In genomic region chr15:85612660-85613357, GRCm38 (mm10) we compare ENCODE assay signal across 8 mouse cellular contexts. TPM values are rescaled to one million over a fixed set of nuclear protein-coding genes. Genes with fewer than 3 reads are reported as not detected.
DNase-seq lines count a peak whose midpoint lies in the region; ATAC-seq and TF ChIP-seq lines count a peak whose summit lies in the region.

No protein-coding gene starts in this region.

- no peaks in the 10 kb centered on the region for H3K27me3 ChIP-seq in testis, adult 2 months (ENCODE audit: control insufficient read depth, insufficient read depth, low read length)
- H3K27me3 ChIP-seq in forebrain, embryonic 16.5 days (replicated peaks; ENCODE audit: control insufficient read depth, insufficient read depth, low read length): no peaks in the 10 kb centered on the region

- H3K27ac ChIP-seq in testis, adult 2 months (ENCODE audit: control insufficient read depth, insufficient read depth, low read depth, low read length): peak overlapping the region; percentile 70; the same call in 1 of the 2 replicates
- peak overlapping the region; percentile 89 for H3K27ac ChIP-seq in forebrain, embryonic 16.5 days (ENCODE audit: low read length)
- H3K27ac ChIP-seq in layer of hippocampus, adult 2 months: peak overlapping the region; percentile 88

- peak; percentile 33 for DNase-seq in embryo, embryonic 9.5 days (ENCODE audit: extremely low spot score)
- DNase-seq in embryo, embryonic 11 days: no peak
- no peak for DNase-seq in testis, postnatal 14 days (ENCODE audit: low spot score)
- peak; percentile 39 to 60 for DNase-seq in layer of hippocampus, adult 2 months (ENCODE audit: low spot score in 2 of 2)
- peak; percentile 41 to 55 for DNase-seq in natural killer cell, adult 2 months (ENCODE audit: low spot score in 2 of 2)
- DNase-seq in frontal cortex, postnatal 14 days (ENCODE audit: low spot score in 2 of 2): no peak

- no peak overlapping the region for H3K9ac ChIP-seq in forebrain, embryonic 16.5 days (replicated peaks; ENCODE audit: low read depth, low read length)

- H3K4me1 ChIP-seq in testis, adult 2 months (ENCODE audit: control insufficient read depth, insufficient read depth, low read length): peaks cover 15% of the 10 kb centered on the region
- peaks cover 39% of the 10 kb centered on the region for H3K4me1 ChIP-seq in forebrain, embryonic 16.5 days (replicated peaks; ENCODE audit: control insufficient read depth, insufficient read depth, low read length)

- no peaks in the 10 kb centered on the region for H3K9me3 ChIP-seq in forebrain, embryonic 16.5 days (ENCODE audit: control insufficient read depth, low read length)

- ATAC-seq in forebrain, embryonic 16.5 days: no peak

- no peaks in the 10 kb centered on the region for H3K36me3 ChIP-seq in testis, adult 2 months (ENCODE audit: control insufficient read depth, insufficient read depth, low read length)
- no peaks in the 10 kb centered on the region for H3K36me3 ChIP-seq in forebrain, embryonic 16.5 days (ENCODE audit: control insufficient read depth, insufficient read depth)

- H3K4me2 ChIP-seq in forebrain, embryonic 16.5 days (ENCODE audit: low read length): no peak overlapping the region

- TF ChIP-seq CTCF in testis, adult 2 months (IDR thresholded peaks at IDR 0.05; ENCODE audit: control insufficient read depth, insufficient read depth, insufficient replicate concordance, low read depth, low read length): peak; percentile 49; the same call in 1 of the 2 replicates
- peak; percentile 87 for TF ChIP-seq CTCF in layer of hippocampus, adult 2 months (conservative IDR thresholded peaks at IDR 0.05)

- 75% methylated on average over 8 of the region's 8 CpGs for WGBS in forebrain, embryonic 16.5 days

- TF ChIP-seq POLR2A in testis, adult 2 months (IDR thresholded peaks at IDR 0.05; ENCODE audit: control insufficient read depth, low read depth, low read length): no peak

- no peak overlapping the region for H3K4me3 ChIP-seq in testis, adult 2 months (ENCODE audit: control insufficient read depth, low read depth, low read length)
- H3K4me3 ChIP-seq in forebrain, embryonic 16.5 days (replicated peaks; ENCODE audit: low read length): no peak overlapping the region
- no peak overlapping the region for H3K4me3 ChIP-seq in layer of hippocampus, adult 2 months

RNA-seq across cellular contexts. Expression of gene Wnt7b, which starts 30.5 kb away (rescaled TPM):
- polyA plus RNA-seq in testis, adult 2 months (2012; rRNA removed): 0.07 and 1.2 TPM in 2 replicates
- polyA plus RNA-seq in forebrain, embryonic 16.5 days (2015; fragmentation: Nextera tagmentation; extraction: Ambion mirVana): 110 and 125 TPM in 2 replicates
- total RNA-seq in layer of hippocampus, adult 2 months (2021): 10 to 100 TPM; 46.4 to 47.6 TPM

Comparison
In these comparisons a context has a peak if more than half of its experiments do, and no peak if none do; other contexts are left out.
1. DNase-seq: peak in embryo, embryonic 9.5 days (single experiment), layer of hippocampus, adult 2 months (2 of 2) and natural killer cell, adult 2 months (2 of 2); none in embryo, embryonic 11 days (single experiment), testis, postnatal 14 days (single experiment) and frontal cortex, postnatal 14 days (0 of 2).
2. RNA of gene Wnt7b, which starts 30.5 kb away (polyA plus RNA-seq): 110 to 125 TPM in forebrain, embryonic 16.5 days; 0.07 to 1.2 TPM in testis, adult 2 months; every median in the first group is over 10 times any median in the second.
3. Peak in every context shown above with its lines, with median percentiles within 50 percentile points of each other: H3K27ac ChIP-seq.